Mouse (Mus musculus) kidney, embryonic 15.5 days (tissue): ENCODE results near the gene Gm45021. TPM values are rescaled to one million over a fixed set of nuclear protein-coding genes. Genes with fewer than 3 reads are reported as not detected.
A peak's percentile ranks its signal among the peaks of the same experiment; 100 is the strongest.

Experiments used
- ATAC-seq: fragments of 200-750 bp; cut with Nextera tagmentation; replicated peaks from 2 replicates; pipeline ENCODE4 v1.8.0; 2017; ENCODE audit warnings: moderate TSS enrichment; ENCODE audit not compliant: low FRiP score
- H3K27ac ChIP-seq: fragments of 300-500 bp; sonication (generic); 2 replicates; pipeline ENCODE4 v1.5.1; 2015; ENCODE audit warnings: mild to moderate bottlenecking, inconsistent platforms
- H3K27me3 ChIP-seq: fragments of 300-500 bp; sonication (generic); 2 replicates; pipeline ENCODE4 v1.6.1; 2015; ENCODE audit warnings: inconsistent platforms
- H3K36me3 ChIP-seq: fragments of 300-500 bp; sonication (generic); 2 replicates; pipeline ENCODE4 v1.6.1; 2015; ENCODE audit warnings: inconsistent platforms
- H3K4me1 ChIP-seq: fragments of 300-500 bp; sonication (generic); 2 replicates; pipeline ENCODE4 v1.6.1; 2015; ENCODE audit warnings: inconsistent platforms
- H3K4me2 ChIP-seq: fragments of 300-500 bp; sonication (generic); 2 replicates; pipeline ENCODE4 v1.6.1; 2015; ENCODE audit warnings: moderate library complexity, mild to moderate bottlenecking, inconsistent platforms
- H3K4me3 ChIP-seq: fragments of 300-500 bp; sonication (generic); replicated peaks from 2 replicates; pipeline ENCODE4 v1.5.1; 2015; ENCODE audit warnings: mild to moderate bottlenecking, inconsistent platforms
- H3K9ac ChIP-seq: fragments of 300-500 bp; sonication (generic); 2 replicates; pipeline ENCODE4 v1.6.1; 2015; ENCODE audit warnings: mild to moderate bottlenecking, inconsistent platforms
- H3K9me3 ChIP-seq: fragments of 300-500 bp; sonication (generic); replicated peaks from 2 replicates; pipeline ENCODE4 v1.6.1; 2016; ENCODE audit warnings: inconsistent platforms
- WGBS: fragments of 180-500 bp; shearing (Covaris S2); methylation state at CpG from one replicate; pipeline ENCODE4 v1.1.7; 2015; ENCODE audit warnings: mixed read lengths; 5-methylcytosine and 5-hydroxymethylcytosine counted together
- polyA plus RNA-seq: library from polyadenylated mRNA; unstranded; fragments of >200 nt; fragmentation: Nextera tagmentation; extraction: Ambion mirVana; gene quantifications from 2 replicates; pipeline ENCODE4 v1.2.1, GENCODE M21; 2015

Gm45021 gene
- polyA plus RNA-seq = not detected in 2 replicates

GRCm38 (mm10) chr6:48589194-48589750, at the start of gene Gm45021:
TSS of gene Gm45021 (plus strand) at chr6:48589610.
- Histone ChIP-seq H3K9me3 (no peaks in the 10 kb centered on the region), H3K4me2 (no peak within 1 kb of the TSS), H3K27ac (peak within 1 kb of the TSS; percentile 51; the same call in 1 of the 2 replicates), H3K36me3 (no peaks in the 10 kb centered on the region), H3K9ac (no peak within 1 kb of the TSS), H3K4me3 (no peak within 1 kb of the TSS), H3K4me1 (peaks cover 26% of the 10 kb centered on the region), H3K27me3 (no peaks in the 10 kb centered on the region)
- 14% methylated on average over 6 of the region's 6 CpGs for WGBS
- ATAC-seq = no peak

GRCm38 (mm10) chr6:48539860-48540259, 49.5 kb upstream of the Gm45021 start:
- Histone ChIP-seq H3K4me3 (no peak overlapping the region), H3K27ac (no peak overlapping the region), H3K36me3 (no peaks in the 10 kb centered on the region), H3K9ac (no peak overlapping the region), H3K27me3 (no peaks in the 10 kb centered on the region), H3K9me3 (no peaks in the 10 kb centered on the region), H3K4me2 (no peak overlapping the region), H3K4me1 (peaks cover 35% of the 10 kb centered on the region)
- WGBS = 58% methylated on average over 5 of the region's 5 CpGs
- no peak for ATAC-seq

- Histone ChIP-seq H3K36me3 (no peaks in the 10 kb centered on the region), H3K4me3 (no peak overlapping the region), H3K9ac (no peak overlapping the region), H3K4me1 (peaks cover 35% of the 10 kb centered on the region), H3K9me3 (no peaks in the 10 kb centered on the region), H3K4me2 (no peak overlapping the region), H3K27ac (no peak overlapping the region), H3K27me3 (no peaks in the 10 kb centered on the region)
- 36% methylated on average over 3 of the region's 3 CpGs for WGBS
- no peak for ATAC-seq
Observed at GRCm38 (mm10) chr6:48540721-48541120, 48.7 kb upstream of the Gm45021 start.

GRCm38 (mm10) chr6:48541560-48542450, 47.6 kb upstream of the Gm45021 start:
- Histone ChIP-seq H3K4me3 (no peak overlapping the region), H3K27me3 (no peaks in the 10 kb centered on the region), H3K4me2 (no peak overlapping the region), H3K36me3 (no peaks in the 10 kb centered on the region), H3K27ac (no peak overlapping the region), H3K9me3 (no peaks in the 10 kb centered on the region), H3K9ac (no peak overlapping the region), H3K4me1 (peaks cover 33% of the 10 kb centered on the region)
- no peak for ATAC-seq
- 13% methylated on average over 7 of the region's 7 CpGs for WGBS

GRCm38 (mm10) chr6:48542631-48543030, 46.8 kb upstream of the Gm45021 start:
- Histone ChIP-seq H3K36me3 (no peaks in the 10 kb centered on the region), H3K4me2 (no peak overlapping the region), H3K27ac (no peak overlapping the region), H3K9me3 (no peaks in the 10 kb centered on the region), H3K27me3 (no peaks in the 10 kb centered on the region), H3K4me1 (peaks cover 25% of the 10 kb centered on the region), H3K4me3 (no peak overlapping the region), H3K9ac (no peak overlapping the region)
- WGBS = 85% methylated on average over 3 of the region's 3 CpGs
- ATAC-seq = no peak

- Histone ChIP-seq H3K4me3 (no peak overlapping the region), H3K9ac (no peak overlapping the region)
- ATAC-seq = no peak
Observed at GRCm38 (mm10) chr6:48545251-48545650, 44.2 kb upstream of the Gm45021 start.

GRCm38 (mm10) chr6:48546271-48546670, 43.1 kb upstream of the Gm45021 start:
- Histone ChIP-seq H3K4me2 (no peak overlapping the region), H3K27ac (no peak overlapping the region), H3K9ac (no peak overlapping the region), H3K36me3 (no peaks in the 10 kb centered on the region), H3K9me3 (no peaks in the 10 kb centered on the region), H3K27me3 (no peaks in the 10 kb centered on the region), H3K4me1 (peaks cover 13% of the 10 kb centered on the region), H3K4me3 (no peak overlapping the region)
- 54% methylated on average over 1 of the region's 1 CpGs for WGBS
- no peak for ATAC-seq

More at GRCm38 (mm10) chr6:48545251-48545650, 44.2 kb upstream of the Gm45021 start:
- peaks cover 15% of the 10 kb centered on the region for H3K4me1 ChIP-seq
- H3K27me3 ChIP-seq = no peaks in the 10 kb centered on the region
- no peaks in the 10 kb centered on the region for H3K9me3 ChIP-seq
- no peak overlapping the region for H3K27ac ChIP-seq
- no peaks in the 10 kb centered on the region for H3K36me3 ChIP-seq
- WGBS = 63% methylated on average over 5 of the region's 5 CpGs
- no peak overlapping the region for H3K4me2 ChIP-seq

GRCm38 (mm10) chr6:48546858-48547257, 42.6 kb upstream of the Gm45021 start:
- no peak overlapping the region for H3K27ac ChIP-seq
- H3K4me1 ChIP-seq = peaks cover 7% of the 10 kb centered on the region
- H3K9me3 ChIP-seq = no peaks in the 10 kb centered on the region
- H3K4me3 ChIP-seq = no peak overlapping the region
- WGBS = 50% methylated on average over 4 of the region's 4 CpGs
- H3K27me3 ChIP-seq = no peaks in the 10 kb centered on the region
- no peak for ATAC-seq
- no peak overlapping the region for H3K9ac ChIP-seq
- H3K4me2 ChIP-seq = no peak overlapping the region
- no peaks in the 10 kb centered on the region for H3K36me3 ChIP-seq

- H3K4me3 ChIP-seq = no peak overlapping the region
- H3K27ac ChIP-seq = no peak overlapping the region
- no peak overlapping the region for H3K4me2 ChIP-seq
- no peaks in the 10 kb centered on the region for H3K36me3 ChIP-seq
- H3K9ac ChIP-seq = no peak overlapping the region
- H3K4me1 ChIP-seq = no peaks in the 10 kb centered on the region
- ATAC-seq = no peak
- no peaks in the 10 kb centered on the region for H3K9me3 ChIP-seq
- H3K27me3 ChIP-seq = no peaks in the 10 kb centered on the region
- WGBS = 76% methylated on average over 6 of the region's 6 CpGs
Observed at GRCm38 (mm10) chr6:48548314-48548713, 41.1 kb upstream of the Gm45021 start.

GRCm38 (mm10) chr6:48552918-48553317, 36.5 kb upstream of the Gm45021 start:
- Histone ChIP-seq H3K4me3 (no peak overlapping the region), H3K4me2 (no peak overlapping the region), H3K9me3 (no peaks in the 10 kb centered on the region), H3K27ac (no peak overlapping the region), H3K9ac (no peak overlapping the region), H3K27me3 (no peaks in the 10 kb centered on the region), H3K36me3 (no peaks in the 10 kb centered on the region), H3K4me1 (peaks cover 15% of the 10 kb centered on the region)
- 66% methylated on average over 4 of the region's 4 CpGs for WGBS
- no peak for ATAC-seq

GRCm38 (mm10) chr6:48553819-48554218, 35.6 kb upstream of the Gm45021 start:
- Histone ChIP-seq H3K4me3 (peak overlapping the region; percentile 45), H3K27ac (peak overlapping the region; percentile 97), H3K4me2 (peak overlapping the region; percentile 70), H3K36me3 (no peaks in the 10 kb centered on the region), H3K4me1 (peaks cover 15% of the 10 kb centered on the region), H3K9ac (peak overlapping the region; percentile 36), H3K9me3 (no peaks in the 10 kb centered on the region), H3K27me3 (no peaks in the 10 kb centered on the region)
- 87% methylated on average over 4 of the region's 4 CpGs for WGBS
- ATAC-seq = no peak

- Histone ChIP-seq H3K9ac (peak within 1 kb of the TSS; percentile 36), H3K27ac (peak within 1 kb of the TSS; percentile 97), H3K4me3 (peak within 1 kb of the TSS; percentile 45), H3K4me2 (peak within 1 kb of the TSS; percentile 70), H3K27me3 (no peaks in the 10 kb centered on the region), H3K4me1 (peaks cover 15% of the 10 kb centered on the region), H3K36me3 (no peaks in the 10 kb centered on the region), H3K9me3 (no peaks in the 10 kb centered on the region)
- 1% methylated on average over 39 of the region's 39 CpGs for WGBS
- peak; percentile 94 for ATAC-seq
Observed at GRCm38 (mm10) chr6:48554280-48555103, 34.9 kb upstream of the Gm45021 start, which contains the start of gene Lrrc61. TSS of gene Lrrc61 (plus strand) at chr6:48554796.
